Mouse (Mus musculus): ENCODE results near the gene Sertad3. TPM values are rescaled to one million over a fixed set of nuclear protein-coding genes. Genes with fewer than 3 reads are reported as not detected.

The Sertad3 gene
- polyA plus RNA-seq, 1 experiment from 2014 or later, result 24.0 TPM

- Histone ChIP-seq H3K9me3 (ENCODE audit: control insufficient read depth) (no peaks in the 10 kb centered on the region), H3K36me3 (ENCODE audit: control insufficient read depth, insufficient read depth) (no peaks in the 10 kb centered on the region; the same call in 1 of the 2 replicates), H3K27ac (ENCODE audit: low read depth, low read length) (no peak overlapping the region), H3K4me3 (ENCODE audit: low read depth, low read length) (no peak overlapping the region), H3K4me1 (replicated peaks; ENCODE audit: control insufficient read depth, insufficient read depth, low read length) (no peaks in the 10 kb centered on the region), H3K4me2 (replicated peaks; ENCODE audit: low read depth) (no peak overlapping the region), H3K27me3 (replicated peaks; ENCODE audit: control insufficient read depth, insufficient read depth, low read length) (no peaks in the 10 kb centered on the region), H3K9ac (ENCODE audit: low read depth, low read length) (no peak overlapping the region)
- 89% methylated on average over 3 of the region's 3 CpGs for WGBS
- no peak for ATAC-seq
- TF ChIP-seq CTCF (IDR thresholded peaks at IDR 0.05; ENCODE audit: low read depth), result no peak
These were observed 18.3 kb upstream of the Sertad3 start for GRCm38 (mm10) chr7:27455273-27455672.

DNA sequence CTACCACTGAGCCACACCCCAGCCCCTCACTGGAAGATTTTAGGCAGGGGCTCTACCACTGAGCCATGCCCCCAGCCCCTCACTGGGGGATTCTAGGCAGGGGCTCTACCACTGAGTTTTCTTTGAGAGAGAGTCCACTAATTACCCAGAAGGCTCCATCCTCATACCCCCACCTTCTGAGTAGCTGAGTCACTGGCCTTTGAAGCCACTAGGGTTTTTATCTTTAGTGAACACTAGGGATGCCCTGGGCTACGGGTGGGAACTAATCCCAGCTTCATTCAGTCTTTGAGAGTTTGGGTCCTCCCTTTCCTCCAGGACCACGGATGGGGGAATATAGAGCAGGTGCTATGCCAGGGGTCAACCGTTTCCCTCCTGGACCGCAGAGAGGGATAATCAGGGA is 15.0 kb upstream of the Sertad3 start:
- Histone ChIP-seq H3K36me3 (ENCODE audit: control insufficient read depth, insufficient read depth) (peaks cover 4% of the 10 kb centered on the region; the same call in 1 of the 2 replicates), H3K4me2 (replicated peaks; ENCODE audit: low read depth) (no peak overlapping the region), H3K9me3 (ENCODE audit: control insufficient read depth) (no peaks in the 10 kb centered on the region), H3K4me1 (replicated peaks; ENCODE audit: control insufficient read depth, insufficient read depth, low read length) (no peaks in the 10 kb centered on the region), H3K27me3 (replicated peaks; ENCODE audit: control insufficient read depth, insufficient read depth, low read length) (no peaks in the 10 kb centered on the region), H3K4me3 (ENCODE audit: low read depth, low read length) (no peak overlapping the region), H3K27ac (ENCODE audit: low read depth, low read length) (no peak overlapping the region), H3K9ac (ENCODE audit: low read depth, low read length) (no peak overlapping the region)
- no peak for TF ChIP-seq CTCF (IDR thresholded peaks at IDR 0.05; ENCODE audit: low read depth)
- 91% methylated on average over 4 of the region's 4 CpGs for WGBS
- ATAC-seq, result no peak

- peaks cover 4% of the 10 kb centered on the region; the same call in 1 of the 2 replicates for H3K36me3 ChIP-seq (ENCODE audit: control insufficient read depth, insufficient read depth)
- no peaks in the 10 kb centered on the region for H3K9me3 ChIP-seq (ENCODE audit: control insufficient read depth)
- WGBS, result 83% methylated on average over 5 of the region's 5 CpGs
- no peak overlapping the region for H3K4me3 ChIP-seq (ENCODE audit: low read depth, low read length)
- no peak overlapping the region for H3K27ac ChIP-seq (ENCODE audit: low read depth, low read length)
- H3K4me2 ChIP-seq (replicated peaks; ENCODE audit: low read depth), result no peak overlapping the region
- no peak for ATAC-seq
- no peak overlapping the region for H3K9ac ChIP-seq (ENCODE audit: low read depth, low read length)
- TF ChIP-seq CTCF (IDR thresholded peaks at IDR 0.05; ENCODE audit: low read depth), result no peak
- no peaks in the 10 kb centered on the region for H3K4me1 ChIP-seq (replicated peaks; ENCODE audit: control insufficient read depth, insufficient read depth, low read length)
- H3K27me3 ChIP-seq (replicated peaks; ENCODE audit: control insufficient read depth, insufficient read depth, low read length), result no peaks in the 10 kb centered on the region
These were observed 13.9 kb upstream of the Sertad3 start for GRCm38 (mm10) chr7:27459640-27460039.

GRCm38 (mm10) chr7:27460477-27460876 is 13.1 kb upstream of the Sertad3 start:
- peaks cover 4% of the 10 kb centered on the region; the same call in 1 of the 2 replicates for H3K36me3 ChIP-seq (ENCODE audit: control insufficient read depth, insufficient read depth)
- H3K4me1 ChIP-seq (replicated peaks; ENCODE audit: control insufficient read depth, insufficient read depth, low read length), result no peaks in the 10 kb centered on the region
- H3K4me2 ChIP-seq (replicated peaks; ENCODE audit: low read depth), result no peak overlapping the region
- 80% methylated on average over 6 of the region's 6 CpGs for WGBS
- no peak overlapping the region for H3K27ac ChIP-seq (ENCODE audit: low read depth, low read length)
- no peak overlapping the region for H3K9ac ChIP-seq (ENCODE audit: low read depth, low read length)
- ATAC-seq, result no peak
- no peak overlapping the region for H3K4me3 ChIP-seq (ENCODE audit: low read depth, low read length)
- TF ChIP-seq CTCF (IDR thresholded peaks at IDR 0.05; ENCODE audit: low read depth), result no peak
- H3K27me3 ChIP-seq (replicated peaks; ENCODE audit: control insufficient read depth, insufficient read depth, low read length), result no peaks in the 10 kb centered on the region
- no peaks in the 10 kb centered on the region for H3K9me3 ChIP-seq (ENCODE audit: control insufficient read depth)

GRCm38 (mm10) chr7:27467648-27468047 is 5.9 kb upstream of the Sertad3 start:
- Histone ChIP-seq H3K27me3 (replicated peaks; ENCODE audit: control insufficient read depth, insufficient read depth, low read length) (no peaks in the 10 kb centered on the region), H3K4me1 (replicated peaks; ENCODE audit: control insufficient read depth, insufficient read depth, low read length) (no peaks in the 10 kb centered on the region), H3K9ac (ENCODE audit: low read depth, low read length) (no peak overlapping the region), H3K36me3 (ENCODE audit: control insufficient read depth, insufficient read depth) (peaks cover 3% of the 10 kb centered on the region; the same call in 1 of the 2 replicates), H3K4me2 (replicated peaks; ENCODE audit: low read depth) (no peak overlapping the region), H3K27ac (ENCODE audit: low read depth, low read length) (no peak overlapping the region), H3K9me3 (ENCODE audit: control insufficient read depth) (no peaks in the 10 kb centered on the region), H3K4me3 (ENCODE audit: low read depth, low read length) (no peak overlapping the region)
- peak; percentile 27 for TF ChIP-seq CTCF (IDR thresholded peaks at IDR 0.05; ENCODE audit: low read depth)
- WGBS, result 40% methylated on average over 4 of the region's 4 CpGs
- ATAC-seq, result no peak

GRCm38 (mm10) chr7:27471390-27472120 is 2.0 kb upstream of the Sertad3 start:
- Histone ChIP-seq H3K9me3 (ENCODE audit: control insufficient read depth) (no peaks in the 10 kb centered on the region), H3K36me3 (ENCODE audit: control insufficient read depth, insufficient read depth) (peaks cover 8% of the 10 kb centered on the region), H3K27ac (ENCODE audit: low read depth, low read length) (no peak overlapping the region), H3K4me2 (replicated peaks; ENCODE audit: low read depth) (no peak overlapping the region), H3K27me3 (replicated peaks; ENCODE audit: control insufficient read depth, insufficient read depth, low read length) (no peaks in the 10 kb centered on the region), H3K4me1 (replicated peaks; ENCODE audit: control insufficient read depth, insufficient read depth, low read length) (peaks cover 4% of the 10 kb centered on the region; the same call in 1 of the 2 replicates), H3K9ac (ENCODE audit: low read depth, low read length) (no peak overlapping the region), H3K4me3 (ENCODE audit: low read depth, low read length) (no peak overlapping the region)
- no peak for ATAC-seq
- no peak for TF ChIP-seq CTCF (IDR thresholded peaks at IDR 0.05; ENCODE audit: low read depth)
- 92% methylated on average over 11 of the region's 11 CpGs for WGBS
